Mouse (Mus musculus): ENCODE data around the gene Tnfsf13b. TPM values are rescaled to one million over a fixed set of nuclear protein-coding genes. Genes with fewer than 3 reads are reported as not detected.

Tnfsf13b gene
- polyA plus RNA-seq, 1 experiment = 1.1 TPM

DNA sequence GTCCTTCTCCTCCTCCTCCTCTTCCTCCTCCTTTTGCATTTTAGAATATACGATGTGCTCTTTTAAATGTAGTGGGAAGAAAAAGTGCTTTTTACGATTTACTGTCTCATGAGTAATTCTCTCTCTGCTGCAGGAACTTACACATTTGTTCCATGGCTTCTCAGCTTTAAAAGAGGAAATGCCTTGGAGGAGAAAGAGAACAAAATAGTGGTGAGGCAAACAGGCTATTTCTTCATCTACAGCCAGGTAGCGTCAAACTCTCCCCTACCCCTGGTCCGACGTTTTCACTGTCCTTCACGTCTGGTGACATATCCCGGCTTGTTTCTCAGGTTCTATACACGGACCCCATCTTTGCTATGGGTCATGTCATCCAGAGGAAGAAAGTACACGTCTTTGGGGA lies 24.9 kb downstream of the Tnfsf13b start:
- no peak overlapping the region for H3K4me3 ChIP-seq (ENCODE audit: insufficient read depth, low read length)
- no peaks in the 10 kb centered on the region for H3K4me1 ChIP-seq (ENCODE audit: control insufficient read depth, insufficient read depth, low read length)
- no peak overlapping the region for H3K27ac ChIP-seq (ENCODE audit: insufficient read depth, low read length)
- TF ChIP-seq CTCF (IDR thresholded peaks at IDR 0.05; ENCODE audit: extremely low read depth, insufficient read depth, low read length) (no peak), POLR2A (IDR thresholded peaks at IDR 0.05; ENCODE audit: extremely low read depth, insufficient read depth, low read length) (no peak)

DNA sequence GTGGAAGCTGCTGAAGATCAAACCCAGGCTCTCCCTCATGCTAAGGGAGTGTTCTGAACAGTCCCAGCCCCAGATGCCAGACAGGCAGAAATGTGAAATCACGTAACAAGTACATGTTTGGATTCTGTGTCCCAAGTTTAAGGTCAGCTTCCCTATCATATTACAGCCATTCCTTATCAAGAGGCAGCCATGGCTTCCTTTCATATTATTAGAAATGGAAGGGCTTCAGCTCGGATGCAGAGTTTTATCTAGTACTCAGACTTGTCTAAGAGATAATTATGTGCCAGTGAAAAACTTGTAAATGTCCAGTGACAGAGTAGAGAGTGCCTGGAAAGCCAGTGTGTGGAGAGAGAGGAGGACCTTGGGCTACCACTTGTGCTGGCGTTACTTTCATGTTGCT lies 34.6 kb downstream of the Tnfsf13b start:
- no peaks in the 10 kb centered on the region for H3K4me1 ChIP-seq (ENCODE audit: control insufficient read depth, insufficient read depth, low read length)
- no peak for TF ChIP-seq POLR2A (IDR thresholded peaks at IDR 0.05; ENCODE audit: extremely low read depth, insufficient read depth, low read length)
- TF ChIP-seq CTCF (IDR thresholded peaks at IDR 0.05; ENCODE audit: extremely low read depth, insufficient read depth, low read length) = no peak
- no peak overlapping the region for H3K27ac ChIP-seq (ENCODE audit: insufficient read depth, low read length)
- no peak overlapping the region for H3K4me3 ChIP-seq (ENCODE audit: insufficient read depth, low read length)

GRCm38 (mm10) chr8:10043842-10044510 lies 37.7 kb downstream of the Tnfsf13b start:
- H3K27ac ChIP-seq (ENCODE audit: insufficient read depth, low read length) = no peak overlapping the region
- TF ChIP-seq POLR2A (IDR thresholded peaks at IDR 0.05; ENCODE audit: extremely low read depth, insufficient read depth, low read length) = no peak
- TF ChIP-seq CTCF (IDR thresholded peaks at IDR 0.05; ENCODE audit: extremely low read depth, insufficient read depth, low read length) = peak; percentile 79
- no peaks in the 10 kb centered on the region for H3K4me1 ChIP-seq (ENCODE audit: control insufficient read depth, insufficient read depth, low read length)
- no peak overlapping the region for H3K4me3 ChIP-seq (ENCODE audit: insufficient read depth, low read length)

DNA sequence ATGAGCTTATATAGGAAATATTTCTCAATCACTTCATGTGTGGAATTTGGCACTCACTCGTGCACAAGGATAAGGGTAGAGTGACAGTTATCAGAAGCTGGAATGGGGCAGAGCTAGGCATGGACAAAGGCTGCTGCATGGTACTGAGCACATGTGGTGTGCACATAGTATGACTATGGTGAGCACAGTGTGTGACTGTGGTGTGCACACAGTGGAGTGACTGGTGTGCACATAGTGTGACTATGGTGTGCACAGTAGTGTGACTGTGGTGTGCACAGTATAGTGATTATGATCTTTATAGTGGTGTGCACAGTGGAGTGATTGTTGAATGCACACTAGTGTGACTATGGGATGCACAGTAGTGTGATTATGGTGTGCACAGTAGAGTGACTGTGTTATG lies 39.5 kb downstream of the Tnfsf13b start:
- H3K27ac ChIP-seq (ENCODE audit: insufficient read depth, low read length) = no peak overlapping the region
- TF ChIP-seq POLR2A (IDR thresholded peaks at IDR 0.05; ENCODE audit: extremely low read depth, insufficient read depth, low read length) = no peak
- no peak overlapping the region for H3K4me3 ChIP-seq (ENCODE audit: insufficient read depth, low read length)
- 0 out of 2 replicates have a peak, but pooled peaks cover 3% of the 10 kb centered on the region for H3K4me1 ChIP-seq (ENCODE audit: control insufficient read depth, insufficient read depth, low read length)

DNA sequence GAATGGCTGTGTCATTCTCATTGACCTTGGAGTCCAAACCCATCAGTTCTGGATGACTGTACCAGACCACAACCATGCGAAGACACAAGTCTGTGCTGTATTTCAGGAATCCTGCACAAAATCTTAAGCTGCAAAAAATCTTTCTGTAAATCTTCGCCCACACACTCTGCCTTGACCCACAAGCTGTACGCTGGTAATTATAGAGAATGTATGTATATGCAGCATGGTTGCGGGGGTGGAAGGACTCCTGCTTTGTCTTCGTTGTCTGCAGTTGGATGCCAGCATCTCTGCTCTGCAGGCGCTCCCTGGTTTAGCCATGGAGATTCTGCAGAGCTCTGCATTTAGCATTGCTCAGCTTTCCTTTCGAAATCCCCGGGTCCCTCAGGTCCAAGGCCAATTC lies 42.9 kb downstream of the Tnfsf13b start:
- H3K4me3 ChIP-seq (ENCODE audit: insufficient read depth, low read length) = 0 out of 2 replicates have a peak overlapping the region, but pooled peaks have one; percentile 7
- TF ChIP-seq POLR2A (IDR thresholded peaks at IDR 0.05; ENCODE audit: extremely low read depth, insufficient read depth, low read length) = peak; percentile 32; the same call in 1 of the 2 replicates
- TF ChIP-seq CTCF (IDR thresholded peaks at IDR 0.05; ENCODE audit: extremely low read depth, insufficient read depth, low read length) = no peak
- H3K27ac ChIP-seq (ENCODE audit: insufficient read depth, low read length) = peak overlapping the region; percentile 45
- peaks cover 5% of the 10 kb centered on the region; the same call in 1 of the 2 replicates for H3K4me1 ChIP-seq (ENCODE audit: control insufficient read depth, insufficient read depth, low read length)

GRCm38 (mm10) chr8:10051576-10051975 lies 45.3 kb downstream of the Tnfsf13b start:
- no peak for TF ChIP-seq CTCF (IDR thresholded peaks at IDR 0.05; ENCODE audit: extremely low read depth, insufficient read depth, low read length)
- no peak for TF ChIP-seq POLR2A (IDR thresholded peaks at IDR 0.05; ENCODE audit: extremely low read depth, insufficient read depth, low read length)
- Histone ChIP-seq H3K27ac (ENCODE audit: insufficient read depth, low read length) (no peak overlapping the region), H3K4me1 (ENCODE audit: control insufficient read depth, insufficient read depth, low read length) (peaks cover 5% of the 10 kb centered on the region; the same call in 1 of the 2 replicates), H3K4me3 (ENCODE audit: insufficient read depth, low read length) (no peak overlapping the region)

- Histone ChIP-seq H3K4me3 (ENCODE audit: insufficient read depth, low read length) (no peak overlapping the region), H3K27ac (ENCODE audit: insufficient read depth, low read length) (0 out of 2 replicates have a peak overlapping the region, but pooled peaks have one; percentile 7), H3K4me1 (ENCODE audit: control insufficient read depth, insufficient read depth, low read length) (peaks cover 5% of the 10 kb centered on the region; the same call in 1 of the 2 replicates)
- TF ChIP-seq POLR2A (IDR thresholded peaks at IDR 0.05; ENCODE audit: extremely low read depth, insufficient read depth, low read length) = no peak
- TF ChIP-seq CTCF (IDR thresholded peaks at IDR 0.05; ENCODE audit: extremely low read depth, insufficient read depth, low read length) = peak; percentile 72
These were observed 47.3 kb downstream of the Tnfsf13b start for GRCm38 (mm10) chr8:10053571-10053990.

- no peak for TF ChIP-seq POLR2A (IDR thresholded peaks at IDR 0.05; ENCODE audit: extremely low read depth, insufficient read depth, low read length)
- no peak for TF ChIP-seq CTCF (IDR thresholded peaks at IDR 0.05; ENCODE audit: extremely low read depth, insufficient read depth, low read length)
- H3K27ac ChIP-seq (ENCODE audit: insufficient read depth, low read length) = no peak overlapping the region
- H3K4me3 ChIP-seq (ENCODE audit: insufficient read depth, low read length) = no peak overlapping the region
- H3K4me1 ChIP-seq (ENCODE audit: control insufficient read depth, insufficient read depth, low read length) = no peaks in the 10 kb centered on the region
These were observed 54.7 kb downstream of the Tnfsf13b start for GRCm38 (mm10) chr8:10061001-10061400.

GRCm38 (mm10) chr8:10066906-10067305 lies 60.6 kb downstream of the Tnfsf13b start:
- TF ChIP-seq POLR2A (IDR thresholded peaks at IDR 0.05; ENCODE audit: extremely low read depth, insufficient read depth, low read length) (no peak), CTCF (IDR thresholded peaks at IDR 0.05; ENCODE audit: extremely low read depth, insufficient read depth, low read length) (no peak)
- H3K4me1 ChIP-seq (ENCODE audit: control insufficient read depth, insufficient read depth, low read length) = no peaks in the 10 kb centered on the region
- no peak overlapping the region for H3K27ac ChIP-seq (ENCODE audit: insufficient read depth, low read length)
- H3K4me3 ChIP-seq (ENCODE audit: insufficient read depth, low read length) = no peak overlapping the region

DNA sequence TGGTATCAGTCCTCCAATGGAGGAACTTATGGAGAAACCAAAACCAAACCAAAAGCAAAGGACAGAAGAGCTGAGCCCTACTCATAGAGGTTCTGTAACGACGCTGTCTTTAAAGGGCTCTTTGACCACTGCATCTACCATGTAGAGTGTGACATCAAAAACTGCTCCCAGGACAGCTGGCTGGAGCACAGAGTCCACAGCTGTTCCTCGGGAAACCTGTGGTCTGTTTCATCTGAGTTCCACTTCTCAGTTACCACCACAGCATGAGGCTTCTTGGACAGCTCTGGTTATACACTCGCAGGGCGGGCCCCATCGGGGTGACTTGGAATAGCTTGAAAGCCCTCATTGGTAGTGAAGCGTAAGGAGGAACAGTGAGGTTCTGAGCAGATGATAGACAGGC lies 61.5 kb downstream of the Tnfsf13b start:
- H3K4me1 ChIP-seq (ENCODE audit: control insufficient read depth, insufficient read depth, low read length) = no peaks in the 10 kb centered on the region
- H3K27ac ChIP-seq (ENCODE audit: insufficient read depth, low read length) = no peak overlapping the region
- TF ChIP-seq CTCF (IDR thresholded peaks at IDR 0.05; ENCODE audit: extremely low read depth, insufficient read depth, low read length) (no peak), POLR2A (IDR thresholded peaks at IDR 0.05; ENCODE audit: extremely low read depth, insufficient read depth, low read length) (no peak)
- H3K4me3 ChIP-seq (ENCODE audit: insufficient read depth, low read length) = no peak overlapping the region

All from cortical plate, adult 2 months (tissue).